Mouse (Mus musculus) subcutaneous adipose tissue, adult 2 months (tissue): ENCODE results near the gene Dtd2. TPM values are rescaled to one million over a fixed set of nuclear protein-coding genes. Genes with fewer than 3 reads are reported as not detected.

Experiments used
- polyA plus RNA-seq: library from polyadenylated mRNA; depleted of rRNA; stranded (reverse); fragments of >200 nt; gene quantifications from 2 replicates; pipeline ENCODE4 v1.2.3, GENCODE M21; 2012; ENCODE audit warnings: low replicate concordance; rRNA removed

Dtd2 gene
- 7.7 and 8.5 TPM in 2 replicates for polyA plus RNA-seq

GRCm38 (mm10) chr12:52005877-52006632 is at the start of gene Dtd2:
TSS of gene Dtd2 (minus strand) at chr12:52006501.

DNA sequence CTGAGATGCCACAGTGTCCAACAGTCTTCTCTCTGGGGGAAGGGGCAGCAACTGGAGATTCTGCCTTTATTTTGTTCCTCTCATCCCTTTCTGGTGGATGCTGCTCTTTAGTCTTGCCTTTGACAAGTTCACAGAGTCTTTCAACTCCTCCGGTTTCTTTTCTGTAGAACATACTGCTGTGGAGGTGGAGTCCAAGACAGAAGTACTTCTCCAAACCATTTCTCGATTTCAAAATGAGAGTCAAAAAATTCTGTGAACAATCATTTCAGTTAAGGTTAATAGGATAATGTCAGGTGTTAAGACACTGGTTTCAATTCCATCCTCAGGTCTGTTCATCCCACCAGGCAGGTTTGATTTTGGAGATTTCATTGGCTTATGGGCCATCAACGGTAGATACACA is 21.7 kb upstream of the Dtd2 start, which contains the start of gene Gpr33:
Gpr33 (minus strand) TSS at position 101 of the 400 bp plus-strand sequence.

DNA sequence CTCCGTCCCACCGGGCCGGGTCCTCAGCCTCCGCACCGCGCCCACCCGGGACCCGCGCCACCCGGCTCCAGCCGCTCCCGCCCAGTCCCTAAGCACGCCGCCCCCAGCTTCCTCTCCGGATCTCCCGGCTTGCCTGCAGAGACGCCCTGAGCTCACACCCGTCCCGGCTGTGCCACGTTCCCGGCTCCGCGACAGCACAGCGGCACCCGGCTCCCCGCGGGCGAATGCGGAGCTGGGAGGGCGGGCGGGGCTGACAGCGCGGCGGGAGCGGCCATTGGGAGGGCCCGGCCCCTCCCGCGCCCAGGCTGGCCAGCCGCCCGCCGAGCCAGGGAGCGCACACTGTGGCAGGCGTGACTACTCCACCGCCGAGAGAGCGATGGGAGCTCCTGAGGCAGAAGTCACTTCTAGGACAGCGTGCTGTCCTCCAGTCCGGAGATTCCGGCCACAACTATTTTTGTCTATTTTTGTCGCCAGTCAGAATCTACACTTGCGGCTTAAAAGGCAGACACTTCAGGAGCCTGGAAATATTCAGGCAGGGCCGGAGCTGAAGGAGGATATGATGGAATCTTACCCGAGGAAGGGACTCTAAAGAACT is 35.1 kb downstream of the Dtd2 start, which contains the start of gene Heatr5a:
Heatr5a (minus strand) TSS at position 252 of the 595 bp plus-strand sequence.

Other genes with a start within 250 kb of the Dtd2 start
- gene Hectd1, start 177.0 kb downstream of the Dtd2 start, polyA plus RNA-seq: 17.6 and 28.6 TPM in 2 replicates
- gene Heatr5a, start 35.2 kb downstream of the Dtd2 start, polyA plus RNA-seq: 31.4 and 59.5 TPM in 2 replicates
- gene Gpr33, start 21.6 kb upstream of the Dtd2 start, polyA plus RNA-seq: 0.36 TPM in 1 of 2 replicates, not detected in the other
- gene Nubpl, start 91.2 kb upstream of the Dtd2 start, polyA plus RNA-seq: 2.9 and 3.7 TPM in 2 replicates